Mouse (Mus musculus) embryonic stem cell, embryonic (primary cell): ENCODE measurements around the gene Slc12a1.

Source experiments
- CTCF ChIA-PET, 4 experiments: fragments of 300-600 bp in 2 of 4; fragments of 350-600 bp in 2 of 4; sonication (Branson Sonifier 250); formaldehyde crosslinking; loops; one replicate each; lab custom pipeline; 2022; ENCODE audit warnings: inconsistent platforms in 2 of 4; lab: Charles Lee
- POLR2A ChIA-PET, 4 experiments: fragments of 300-600 bp in 2 of 4; fragments of 350-600 bp in 2 of 4; sonication (Branson Sonifier 250); formaldehyde crosslinking; loops; one replicate each; lab custom pipeline; 2022; ENCODE audit warnings: antibody characterized with exemption in 4 of 4, inconsistent platforms in 1 of 4; lab: Charles Lee

Gene Slc12a1

GRCm38 (mm10) chr2:125178225-125178798 lies 26.0 kb downstream of the Slc12a1 start:
- CTCF ChIA-PET: interaction anchor here in 2 of 4 experiments (0.6 kb wide), 2 partner anchors 73 to 177 kb away, joined by 3 to 4 read pairs; no protein-coding TSS in a partner anchor
- POLR2A ChIA-PET: interaction anchor here in 2 of 4 experiments (0.6 to 1.0 kb wide), 3 partner anchors 14 to 96 kb away, joined by 3 to 7 read pairs (median 3); no protein-coding TSS in a partner anchor

- ChIA-PET CTCF (interaction anchor here in 3 of 4 experiments (0.6 to 1.9 kb wide), 4 partner anchors 113 to 132 kb away, joined by 3 to 8 read pairs (median 4); no protein-coding TSS in a partner anchor), POLR2A (interaction anchor here in 1 of 4 experiments (1.8 kb wide), 1 partner anchor 64 kb away, joined by 5 read pairs; the partner anchor contains the start of gene Myef2)
Observed at GRCm38 (mm10) chr2:125187904-125188303, 35.6 kb downstream of the Slc12a1 start.

GRCm38 (mm10) chr2:125189197-125189596 lies 36.9 kb downstream of the Slc12a1 start:
- POLR2A ChIA-PET: interaction anchor here in 1 of 4 experiments (1.8 kb wide), 1 partner anchor 65 kb away, joined by 5 read pairs; the partner anchor contains the start of gene Myef2
- CTCF ChIA-PET: interaction anchor here (0.5 to 1.9 kb wide), 12 partner anchors 19 to 1088 kb away, joined by 3 to 8 read pairs (median 4); partner anchors contain the start of gene Ctxn2 (in 1 of the 4)

- ChIA-PET CTCF (interaction anchor here in 1 of 4 experiments (1.0 kb wide), 1 partner anchor 137 kb away, joined by 3 read pairs; no protein-coding TSS in a partner anchor), POLR2A (no interaction called here)
Observed at GRCm38 (mm10) chr2:125192905-125193304, 40.6 kb downstream of the Slc12a1 start.

GRCm38 (mm10) chr2:125196771-125197170 lies 44.5 kb downstream of the Slc12a1 start:
- ChIA-PET CTCF (no interaction called here), POLR2A (no interaction called here)

- CTCF ChIA-PET: interaction anchor here in 1 of 4 experiments (0.8 kb wide), 1 partner anchor 20 kb away, joined by 3 read pairs; no protein-coding TSS in a partner anchor
- POLR2A ChIA-PET: interaction anchor here in 1 of 4 experiments (0.9 kb wide), 1 partner anchor 38 kb away, joined by 3 read pairs; the partner anchor contains the start of gene Dut
Observed at GRCm38 (mm10) chr2:125208894-125209596, 56.7 kb downstream of the Slc12a1 start.

GRCm38 (mm10) chr2:125211831-125212510 lies 59.7 kb downstream of the Slc12a1 start:
- ChIA-PET CTCF (interaction anchor here in 1 of 4 experiments (0.6 kb wide), 1 partner anchor 158 kb away, joined by 3 read pairs; no protein-coding TSS in a partner anchor), POLR2A (interaction anchor here in 1 of 4 experiments (0.7 kb wide), 1 partner anchor 36 kb away, joined by 3 read pairs; no protein-coding TSS in a partner anchor)

GRCm38 (mm10) chr2:125214592-125214991 lies 62.3 kb downstream of the Slc12a1 start:
- POLR2A ChIA-PET: interaction anchor here in 1 of 4 experiments (1.4 kb wide), 1 partner anchor 33 kb away, joined by 4 read pairs; the partner anchor contains the start of gene Dut
- CTCF ChIA-PET: interaction anchor here in 2 of 4 experiments (0.6 to 1.8 kb wide), 3 partner anchors 24 to 1321 kb away, joined by 3 to 5 read pairs (median 4); no protein-coding TSS in a partner anchor

GRCm38 (mm10) chr2:125217286-125217685 lies 65.0 kb downstream of the Slc12a1 start:
- CTCF ChIA-PET: interaction anchor here in 2 of 4 experiments (0.6 to 0.7 kb wide), 2 partner anchors 238 to 614 kb away, joined by 3 read pairs; no protein-coding TSS in a partner anchor

GRCm38 (mm10) chr2:125218566-125218965 lies 66.3 kb downstream of the Slc12a1 start:
- ChIA-PET POLR2A (interaction anchor here in 1 of 4 experiments (1.0 to 1.1 kb wide), 2 partner anchors 13 to 29 kb away, joined by 4 to 5 read pairs; no protein-coding TSS in a partner anchor), CTCF (no interaction called here)

More at GRCm38 (mm10) chr2:125217286-125217685, 65.0 kb downstream of the Slc12a1 start:
- POLR2A ChIA-PET: interaction anchor here in 1 of 4 experiments (0.7 to 1.1 kb wide), 2 partner anchors 28 to 148 kb away, joined by 3 read pairs; no protein-coding TSS in a partner anchor

- POLR2A ChIA-PET: interaction anchor here in 2 of 4 experiments (0.6 to 1.1 kb wide), 3 partner anchors 12 to 298 kb away, joined by 3 to 5 read pairs (median 4); no protein-coding TSS in a partner anchor
- CTCF ChIA-PET: no interaction called here
Observed at GRCm38 (mm10) chr2:125219268-125219667, 67.0 kb downstream of the Slc12a1 start.

GRCm38 (mm10) chr2:125221673-125222072 lies 69.4 kb downstream of the Slc12a1 start:
- POLR2A ChIA-PET: no interaction called here
- CTCF ChIA-PET: no interaction called here

GRCm38 (mm10) chr2:125228472-125229409 lies 76.4 kb downstream of the Slc12a1 start:
- ChIA-PET POLR2A (interaction anchor here in 1 of 4 experiments (1.5 kb wide), 1 partner anchor 19 kb away, joined by 3 read pairs; no protein-coding TSS in a partner anchor), CTCF (no interaction called here)

- CTCF ChIA-PET: no interaction called here
- POLR2A ChIA-PET: no interaction called here
Observed at GRCm38 (mm10) chr2:125232183-125232582, 79.9 kb downstream of the Slc12a1 start.

- POLR2A ChIA-PET: interaction anchor here in 1 of 4 experiments (0.7 kb wide), 1 partner anchor 1431 kb away, joined by 3 read pairs; no protein-coding TSS in a partner anchor
- CTCF ChIA-PET: no interaction called here
Observed at GRCm38 (mm10) chr2:125233537-125233936, 81.2 kb downstream of the Slc12a1 start.

GRCm38 (mm10) chr2:125234049-125234448 lies 81.7 kb downstream of the Slc12a1 start:
- POLR2A ChIA-PET: interaction anchor here in 1 of 4 experiments (0.7 to 1.1 kb wide), 2 partner anchors 15 to 1430 kb away, joined by 3 read pairs; no protein-coding TSS in a partner anchor
- CTCF ChIA-PET: no interaction called here
